Mouse (Mus musculus): ENCODE data around the gene D130040H23Rik.
"Not testable (repeated sequence)": the region's sequence is repeated elsewhere in the genome, so short reads cannot be mapped to it uniquely, and the experiment has no call there.

D130040H23Rik gene

DNA sequence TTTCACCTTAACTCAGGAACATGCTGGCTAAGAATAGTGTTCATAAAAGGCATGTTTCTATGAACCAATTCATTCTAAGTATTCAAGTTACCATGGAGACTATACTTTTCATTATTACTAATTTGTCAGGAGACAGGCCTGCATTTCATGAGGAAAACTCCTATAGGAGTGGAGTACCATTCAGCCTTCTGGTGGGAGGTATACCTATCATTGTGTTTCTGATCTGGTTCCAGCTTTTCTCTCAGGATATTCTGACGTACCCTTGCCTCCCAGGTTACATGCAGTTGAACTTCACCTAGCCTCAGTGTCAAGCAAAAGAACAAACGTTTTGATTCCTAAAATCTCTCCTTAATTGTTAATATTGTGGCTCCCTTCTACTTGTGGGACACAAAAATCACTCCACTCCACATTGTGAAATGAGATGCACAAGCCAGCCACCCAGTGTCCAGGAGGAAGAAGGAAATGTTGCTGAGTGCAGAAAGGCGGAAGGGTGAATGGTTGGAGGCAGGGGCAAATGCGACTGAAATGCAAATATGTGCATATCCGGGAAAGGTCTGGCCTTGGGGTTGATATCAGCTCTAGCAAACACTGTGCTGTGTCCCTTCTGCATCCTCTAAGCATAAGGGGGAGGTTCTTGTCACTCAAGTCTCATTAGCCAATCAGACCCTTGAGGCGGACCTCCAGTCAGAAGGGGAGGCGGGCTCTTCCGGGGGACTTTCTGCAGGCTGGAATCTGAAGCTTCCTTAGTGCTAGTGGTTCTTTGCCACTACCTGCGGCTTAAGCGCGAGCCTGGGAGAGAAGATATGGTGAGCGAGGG is at the start of gene D130040H23Rik:
Gene D130040H23Rik (plus strand): TSS at position 695 of the 817 bp plus-strand sequence.
- DNase-seq = no peak

GRCm38 (mm10) chr8:69242541-69242940 is 28.3 kb upstream of the D130040H23Rik start:
- DNase-seq = no peak

GRCm38 (mm10) chr8:69268525-69268924 is 2.4 kb upstream of the D130040H23Rik start:
- peak; percentile 3 for DNase-seq

DNA sequence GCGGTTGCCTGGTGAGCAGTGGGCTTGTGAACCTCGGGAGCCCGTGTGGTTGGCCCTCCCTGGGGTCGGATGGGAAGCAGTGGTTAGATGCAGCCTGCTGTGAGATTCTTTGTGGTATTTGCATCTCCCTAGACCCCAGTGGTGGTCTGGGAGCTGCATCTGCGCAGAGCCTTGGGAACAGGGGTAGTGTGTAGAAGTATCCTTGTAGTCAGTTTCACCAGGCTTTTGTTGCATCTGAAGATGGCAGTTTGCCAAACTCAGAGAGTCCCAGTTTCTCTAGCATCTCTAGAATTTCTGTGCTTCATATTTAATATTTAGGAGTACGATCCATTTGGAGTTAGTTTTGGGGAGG is 299 bp downstream of the D130040H23Rik start:
- peak; percentile 47 for DNase-seq

GRCm38 (mm10) chr8:69272435-69272834 is 1.6 kb downstream of the D130040H23Rik start:
- no peak for DNase-seq

DNA sequence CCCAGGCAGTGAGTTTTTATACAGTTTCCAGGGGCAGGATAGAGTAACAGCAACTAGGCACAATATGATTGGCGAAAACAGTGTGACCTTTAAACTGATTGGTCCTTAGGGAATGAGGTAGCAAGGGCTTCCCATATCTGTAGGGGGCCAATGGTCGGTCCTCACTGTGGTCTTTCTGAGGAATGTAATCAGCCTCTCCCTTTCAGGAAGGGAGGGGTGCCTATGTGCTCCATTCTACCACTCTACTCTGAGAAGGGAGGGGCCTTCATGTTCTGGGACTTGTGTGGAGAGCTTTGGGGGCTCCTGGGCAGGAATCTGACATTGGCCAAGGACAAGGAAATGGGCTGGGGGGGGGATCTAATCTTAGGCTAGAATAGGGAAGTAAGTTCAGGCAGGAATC is 53.9 kb downstream of the D130040H23Rik start:
- DNase-seq = no peak

- DNase-seq = peak; percentile 93
Measured at GRCm38 (mm10) chr8:69328301-69329288, 57.7 kb downstream of the D130040H23Rik start.

DNA sequence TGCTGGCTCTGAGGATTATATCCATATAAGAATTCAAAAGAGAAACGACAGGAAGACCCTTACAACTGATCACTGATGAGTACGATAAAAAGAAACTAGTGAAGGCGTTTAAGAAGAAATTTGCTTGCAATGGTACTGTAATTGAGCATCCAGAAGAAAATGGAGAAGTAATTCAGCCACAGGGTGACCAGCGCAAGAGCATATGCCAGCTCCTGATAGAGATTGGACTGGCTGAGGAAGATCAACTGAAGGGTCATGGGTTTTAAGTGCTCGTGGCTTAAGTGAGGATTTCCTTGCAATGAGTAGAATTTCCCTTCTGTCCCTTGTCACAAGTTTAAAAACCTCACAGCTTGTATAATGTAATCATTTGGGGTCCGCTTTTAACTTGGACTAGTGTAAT is 58.4 kb downstream of the D130040H23Rik start:
- not testable (repeated sequence) for DNase-seq

All from kidney, adult 18-20 months (tissue).